Mouse (Mus musculus): Measurements from ENCODE around the gene Ankrd52.

- no peak for TF ChIP-seq CTCF (IDR thresholded peaks at IDR 0.05)
- TF ChIP-seq POLR2A (IDR thresholded peaks at IDR 0.05; ENCODE audit: insufficient read depth, low read depth, low read length) = no peak; the same call in 1 of the 2 replicates
Measured at GRCm38 (mm10) chr10:128369218-128369543, 7.7 kb upstream of the Ankrd52 start.

All from heart, adult 2 months (tissue).